Mouse (Mus musculus): ENCODE measurements around the gene Pcsk2. TPM values are rescaled to one million over a fixed set of nuclear protein-coding genes. Genes with fewer than 3 reads are reported as not detected.
A peak's percentile ranks its signal among the peaks of the same experiment; 100 is the strongest.

Gene Pcsk2
- polyA plus RNA-seq, 1 experiment from 2014 or later, result 34.2 TPM

GRCm38 (mm10) chr2:143840895-143841294 is 294.9 kb downstream of the Pcsk2 start:
- DNase-seq, result no peak
- WGBS, result 71% methylated on average over 6 of the region's 6 CpGs
- Histone ChIP-seq H3K36me3 (ENCODE audit: control insufficient read depth, insufficient read depth, low read length) (no peaks in the 10 kb centered on the region), H3K27me3 (ENCODE audit: control insufficient read depth, insufficient read depth, low read length) (no peaks in the 10 kb centered on the region), H3K9me3 (ENCODE audit: control insufficient read depth, low read length) (no peaks in the 10 kb centered on the region), H3K4me3 (replicated peaks; ENCODE audit: low read depth, low read length) (no peak overlapping the region), H3K27ac (replicated peaks; ENCODE audit: low read depth, low read length) (no peak overlapping the region), H3K9ac (replicated peaks; ENCODE audit: low read length) (no peak overlapping the region), H3K4me2 (ENCODE audit: low read length) (no peak overlapping the region), H3K4me1 (ENCODE audit: control insufficient read depth, insufficient read depth, low read length) (no peaks in the 10 kb centered on the region)
- ATAC-seq (ENCODE audit: low FRiP score, low TSS enrichment), result no peak

DNA sequence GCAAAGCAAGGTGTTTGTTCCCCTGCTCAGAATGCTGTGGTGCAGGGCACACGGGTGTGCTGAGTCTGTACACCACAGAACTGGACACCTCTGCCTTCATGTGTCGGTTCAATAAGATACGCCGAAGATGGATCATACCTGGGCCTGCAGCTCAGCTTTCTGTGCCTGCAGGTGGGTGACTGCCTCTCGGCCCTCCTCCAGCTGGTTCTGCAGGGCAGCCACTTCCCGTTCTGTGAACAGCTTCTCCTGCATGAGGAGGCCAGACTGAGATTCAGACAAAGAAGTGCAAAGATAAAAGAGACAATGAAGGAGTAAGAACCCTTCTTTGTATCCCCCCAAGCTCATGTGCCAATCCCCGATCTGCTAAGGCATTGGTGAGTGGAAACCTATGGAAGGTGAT is 295.6 kb downstream of the Pcsk2 start:
- no peaks in the 10 kb centered on the region for H3K9me3 ChIP-seq (ENCODE audit: control insufficient read depth, low read length)
- no peak for DNase-seq

DNA sequence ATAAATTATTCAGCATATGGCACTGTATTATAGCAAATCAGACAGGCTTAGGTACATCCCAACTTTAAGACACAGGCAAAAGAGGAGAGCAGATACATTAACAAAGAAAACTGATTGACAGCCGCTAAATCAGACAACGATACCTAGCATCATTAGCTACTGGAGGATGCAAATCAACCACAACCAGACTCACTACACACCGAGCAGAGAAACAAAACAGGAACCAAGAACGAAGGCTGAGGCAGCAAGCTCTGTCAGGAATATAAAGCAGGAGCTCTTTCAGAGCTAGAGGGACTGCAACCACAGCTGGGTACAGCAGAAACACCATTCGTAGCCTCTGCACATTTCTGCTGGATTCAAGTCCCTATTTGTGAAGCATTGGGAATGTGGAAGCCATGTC is 298.8 kb downstream of the Pcsk2 start:
- Histone ChIP-seq H3K36me3 (ENCODE audit: control insufficient read depth, insufficient read depth, low read length) (no peaks in the 10 kb centered on the region), H3K4me2 (ENCODE audit: low read length) (no peak overlapping the region), H3K4me3 (replicated peaks; ENCODE audit: low read depth, low read length) (no peak overlapping the region), H3K9ac (replicated peaks; ENCODE audit: low read length) (no peak overlapping the region), H3K27me3 (ENCODE audit: control insufficient read depth, insufficient read depth, low read length) (no peaks in the 10 kb centered on the region), H3K4me1 (ENCODE audit: control insufficient read depth, insufficient read depth, low read length) (no peaks in the 10 kb centered on the region), H3K27ac (replicated peaks; ENCODE audit: low read depth, low read length) (no peak overlapping the region), H3K9me3 (ENCODE audit: control insufficient read depth, low read length) (no peaks in the 10 kb centered on the region)
- ATAC-seq (ENCODE audit: low FRiP score, low TSS enrichment) (no peak), DNase-seq (no peak)
- 67% methylated on average over 5 of the region's 5 CpGs for WGBS

More for the DNA sequence above, 295.6 kb downstream of the Pcsk2 start:
- Histone ChIP-seq H3K4me2 (ENCODE audit: low read length) (no peak overlapping the region), H3K36me3 (ENCODE audit: control insufficient read depth, insufficient read depth, low read length) (no peaks in the 10 kb centered on the region), H3K27me3 (ENCODE audit: control insufficient read depth, insufficient read depth, low read length) (no peaks in the 10 kb centered on the region), H3K4me3 (replicated peaks; ENCODE audit: low read depth, low read length) (no peak overlapping the region), H3K9ac (replicated peaks; ENCODE audit: low read length) (no peak overlapping the region), H3K27ac (replicated peaks; ENCODE audit: low read depth, low read length) (no peak overlapping the region), H3K4me1 (ENCODE audit: control insufficient read depth, insufficient read depth, low read length) (no peaks in the 10 kb centered on the region)
- 82% methylated on average over 7 of the region's 7 CpGs for WGBS
- ATAC-seq (ENCODE audit: low FRiP score, low TSS enrichment), result no peak

DNA sequence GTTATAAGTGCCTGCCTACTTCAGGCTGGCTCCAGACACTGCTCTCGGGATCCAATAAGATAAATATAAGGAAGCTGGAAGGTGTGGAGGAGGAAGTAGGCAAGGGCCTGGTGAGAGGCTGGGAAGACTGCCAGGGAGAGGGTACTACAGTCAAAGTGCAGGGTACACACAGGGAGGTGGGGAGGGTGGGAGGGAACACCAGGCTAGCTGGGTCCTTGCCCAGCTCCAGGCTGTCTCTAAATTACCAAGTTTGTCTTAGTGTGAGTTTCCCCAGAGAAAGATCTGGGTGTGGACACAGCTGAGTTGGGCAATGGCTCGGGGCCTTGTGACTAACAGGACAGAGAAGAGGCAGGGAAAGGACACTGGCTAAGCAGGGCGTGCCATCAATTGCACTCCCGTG is 300.8 kb downstream of the Pcsk2 start:
- DNase-seq, result no peak
- WGBS, result 72% methylated on average over 4 of the region's 4 CpGs
- no peak for ATAC-seq (ENCODE audit: low FRiP score, low TSS enrichment)
- Histone ChIP-seq H3K9ac (replicated peaks; ENCODE audit: low read length) (no peak overlapping the region), H3K27me3 (ENCODE audit: control insufficient read depth, insufficient read depth, low read length) (no peaks in the 10 kb centered on the region), H3K4me1 (ENCODE audit: control insufficient read depth, insufficient read depth, low read length) (no peaks in the 10 kb centered on the region), H3K27ac (replicated peaks; ENCODE audit: low read depth, low read length) (no peak overlapping the region), H3K4me2 (ENCODE audit: low read length) (no peak overlapping the region), H3K9me3 (ENCODE audit: control insufficient read depth, low read length) (no peaks in the 10 kb centered on the region), H3K4me3 (replicated peaks; ENCODE audit: low read depth, low read length) (no peak overlapping the region), H3K36me3 (ENCODE audit: control insufficient read depth, insufficient read depth, low read length) (no peaks in the 10 kb centered on the region)

DNA sequence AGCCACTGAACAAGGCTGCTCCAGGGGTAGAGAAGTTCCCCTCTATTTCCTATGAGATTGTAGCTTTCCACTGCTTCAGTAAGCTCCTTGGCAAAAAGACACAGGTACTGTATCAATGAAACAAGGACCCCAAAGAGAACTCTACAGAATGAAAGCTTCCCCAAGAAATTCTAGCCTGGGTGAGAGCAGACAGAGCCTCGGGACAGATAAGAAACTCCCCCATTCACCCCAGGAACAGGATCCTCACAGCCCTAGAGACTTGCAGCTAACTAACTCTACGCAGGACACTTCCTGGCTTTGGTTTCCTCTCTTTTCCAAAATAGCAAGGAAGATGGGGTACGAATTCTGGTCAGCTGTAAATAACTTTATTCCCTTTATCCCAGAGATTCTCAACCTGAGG is 301.3 kb downstream of the Pcsk2 start:
- no peak overlapping the region for H3K4me3 ChIP-seq (replicated peaks; ENCODE audit: low read depth, low read length)
- 84% methylated on average over 3 of the region's 3 CpGs for WGBS
- no peaks in the 10 kb centered on the region for H3K36me3 ChIP-seq (ENCODE audit: control insufficient read depth, insufficient read depth, low read length)
- H3K27ac ChIP-seq (replicated peaks; ENCODE audit: low read depth, low read length), result no peak overlapping the region
- no peaks in the 10 kb centered on the region for H3K9me3 ChIP-seq (ENCODE audit: control insufficient read depth, low read length)
- no peak overlapping the region for H3K9ac ChIP-seq (replicated peaks; ENCODE audit: low read length)
- no peaks in the 10 kb centered on the region for H3K4me1 ChIP-seq (ENCODE audit: control insufficient read depth, insufficient read depth, low read length)
- no peak for DNase-seq
- no peaks in the 10 kb centered on the region for H3K27me3 ChIP-seq (ENCODE audit: control insufficient read depth, insufficient read depth, low read length)
- no peak for ATAC-seq (ENCODE audit: low FRiP score, low TSS enrichment)
- no peak overlapping the region for H3K4me2 ChIP-seq (ENCODE audit: low read length)

- H3K4me3 ChIP-seq (replicated peaks; ENCODE audit: low read depth, low read length), result no peak overlapping the region
- H3K36me3 ChIP-seq (ENCODE audit: control insufficient read depth, insufficient read depth, low read length), result no peaks in the 10 kb centered on the region
- H3K27ac ChIP-seq (replicated peaks; ENCODE audit: low read depth, low read length), result no peak overlapping the region
- H3K4me2 ChIP-seq (ENCODE audit: low read length), result no peak overlapping the region
- WGBS, result 76% methylated on average over 12 of the region's 12 CpGs
- DNase-seq, result peak; percentile 40
- no peak for ATAC-seq (ENCODE audit: low FRiP score, low TSS enrichment)
- no peaks in the 10 kb centered on the region for H3K9me3 ChIP-seq (ENCODE audit: control insufficient read depth, low read length)
- H3K4me1 ChIP-seq (ENCODE audit: control insufficient read depth, insufficient read depth, low read length), result no peaks in the 10 kb centered on the region
- no peaks in the 10 kb centered on the region for H3K27me3 ChIP-seq (ENCODE audit: control insufficient read depth, insufficient read depth, low read length)
- H3K9ac ChIP-seq (replicated peaks; ENCODE audit: low read length), result no peak overlapping the region
Observed at GRCm38 (mm10) chr2:143851354-143852221, 305.6 kb downstream of the Pcsk2 start.

- Histone ChIP-seq H3K9me3 (ENCODE audit: control insufficient read depth, low read length) (no peaks in the 10 kb centered on the region), H3K36me3 (ENCODE audit: control insufficient read depth, insufficient read depth, low read length) (no peaks in the 10 kb centered on the region), H3K4me3 (replicated peaks; ENCODE audit: low read depth, low read length) (no peak overlapping the region), H3K4me1 (ENCODE audit: control insufficient read depth, insufficient read depth, low read length) (no peaks in the 10 kb centered on the region), H3K4me2 (ENCODE audit: low read length) (no peak overlapping the region), H3K27me3 (ENCODE audit: control insufficient read depth, insufficient read depth, low read length) (no peaks in the 10 kb centered on the region), H3K27ac (replicated peaks; ENCODE audit: low read depth, low read length) (no peak overlapping the region), H3K9ac (replicated peaks; ENCODE audit: low read length) (no peak overlapping the region)
- 72% methylated on average over 18 of the region's 18 CpGs for WGBS
- DNase-seq (no peak), ATAC-seq (ENCODE audit: low FRiP score, low TSS enrichment) (no peak)
Observed at GRCm38 (mm10) chr2:143852295-143853275, 306.6 kb downstream of the Pcsk2 start.

DNA sequence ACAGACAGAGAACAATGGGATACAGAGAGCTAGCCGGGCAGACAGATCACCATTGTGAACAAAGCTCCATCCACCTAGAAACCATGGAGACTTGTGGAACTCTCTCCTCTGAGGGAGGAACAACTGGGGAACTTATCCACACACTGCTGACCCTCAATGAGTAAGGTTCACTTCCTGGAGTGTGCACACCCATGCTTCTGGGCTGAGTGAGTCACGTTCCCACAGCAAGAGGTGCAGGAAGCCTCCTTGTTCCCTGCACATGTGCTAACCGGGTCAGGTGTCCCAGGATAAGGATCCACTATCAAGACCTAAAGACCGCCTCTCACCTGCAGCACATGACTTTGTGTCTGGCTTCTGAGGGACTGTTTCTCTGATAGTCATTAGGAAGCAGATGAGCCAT is 307.5 kb downstream of the Pcsk2 start:
- H3K4me1 ChIP-seq (ENCODE audit: control insufficient read depth, insufficient read depth, low read length), result no peaks in the 10 kb centered on the region
- H3K27ac ChIP-seq (replicated peaks; ENCODE audit: low read depth, low read length), result no peak overlapping the region
- H3K36me3 ChIP-seq (ENCODE audit: control insufficient read depth, insufficient read depth, low read length), result no peaks in the 10 kb centered on the region
- H3K9me3 ChIP-seq (ENCODE audit: control insufficient read depth, low read length), result no peaks in the 10 kb centered on the region
- H3K9ac ChIP-seq (replicated peaks; ENCODE audit: low read length), result no peak overlapping the region
- WGBS, result 76% methylated on average over 4 of the region's 4 CpGs
- H3K4me2 ChIP-seq (ENCODE audit: low read length), result no peak overlapping the region
- DNase-seq (no peak), ATAC-seq (ENCODE audit: low FRiP score, low TSS enrichment) (no peak; the same call in 1 of the 2 replicates)
- no peaks in the 10 kb centered on the region for H3K27me3 ChIP-seq (ENCODE audit: control insufficient read depth, insufficient read depth, low read length)
- H3K4me3 ChIP-seq (replicated peaks; ENCODE audit: low read depth, low read length), result no peak overlapping the region
